Mouse (Mus musculus) monocyte, adult 59 days (primary cell): ENCODE data around the gene Dusp6. TPM values are rescaled to one million over a fixed set of nuclear protein-coding genes. Genes with fewer than 3 reads are reported as not detected.

Source experiments
- total RNA-seq, 2 experiments: library from RNA; stranded (reverse); gene quantifications; one replicate each; pipeline ENCODE4 v1.2.4; 2023

The Dusp6 gene
- 100 to 1,000 TPM; 280 to 360 TPM for total RNA-seq

GRCm38 (mm10) chr10:99262867-99263379, at the start of gene Dusp6:
Gene Dusp6, plus strand, starts transcription at chr10:99263231.

Other genes with a start within 250 kb of the Dusp6 start
- 10 to 100 TPM; 11.4 to 11.6 TPM for gene Poc1b, start 156.2 kb upstream of the Dusp6 start, total RNA-seq
- gene Galnt4, start 155.1 kb upstream of the Dusp6 start, total RNA-seq: 1 to 10 TPM; 7.2 to 8.8 TPM
- gene Phxr2, start 136.9 kb upstream of the Dusp6 start, total RNA-seq: not detected